In genomic region chr9:70265513-70265912, GRCm38 (mm10) we compare ENCODE assay signal across 26 mouse cellular contexts. TPM values are rescaled to one million over a fixed set of nuclear protein-coding genes. Genes with fewer than 3 reads are reported as not detected.
DNase-seq lines count a peak whose midpoint lies in the region; ATAC-seq and TF ChIP-seq lines count a peak whose summit lies in the region.
"Had no signal": no experiment of that assay in that cellular context is flagged by ENCODE, and none has a peak within 500 bp of the region (broad histone marks: within the 10 kb centered on the region; RNA-seq: fewer than 3 reads in every experiment).

No protein-coding gene starts in this region.

- no peak for TF ChIP-seq EP300 in heart, adult 2 months (IDR thresholded peaks at IDR 0.05; ENCODE audit: insufficient read depth, low read depth, low read length)

- peak overlapping the region; percentile 17 for H3K27ac ChIP-seq in heart, adult 2 months
- H3K27ac ChIP-seq in kidney, embryonic 15.5 days = no peak overlapping the region
- H3K27ac ChIP-seq: embryonic facial prominence, embryonic 13.5 days; forebrain, embryonic 10.5 days; forebrain, embryonic 15.5 days; heart, embryonic 15.5 days; hindbrain, embryonic 13.5 days; left cerebral cortex, adult 2 months; limb, embryonic 12.5 days; liver, embryonic 12.5 days; neural tube, embryonic 13.5 days had no signal

- H3K4me3 ChIP-seq in heart, adult 2 months = no peak overlapping the region
- H3K4me3 ChIP-seq in kidney, embryonic 15.5 days (replicated peaks) = no peak overlapping the region
- no peak overlapping the region for H3K4me3 ChIP-seq in myocyte
- H3K4me3 ChIP-seq: embryonic facial prominence, embryonic 13.5 days; forebrain, embryonic 10.5 days; forebrain, embryonic 15.5 days; heart, embryonic 15.5 days; hindbrain, embryonic 13.5 days; left cerebral cortex, adult 2 months; limb, embryonic 12.5 days; liver, embryonic 12.5 days; neural tube, embryonic 13.5 days had no signal

- H3K9ac ChIP-seq in heart, adult 2 months (ENCODE audit: low read depth, low read length) = no peak overlapping the region
- H3K9ac ChIP-seq in kidney, embryonic 15.5 days = no peak overlapping the region
- H3K9ac ChIP-seq: embryonic facial prominence, embryonic 13.5 days; forebrain, embryonic 15.5 days; heart, embryonic 15.5 days; hindbrain, embryonic 13.5 days; limb, embryonic 12.5 days; liver, embryonic 12.5 days; liver, postnatal 0 days; neural tube, embryonic 13.5 days had no signal

- no peaks in the 10 kb centered on the region for H3K27me3 ChIP-seq in heart, adult 2 months (ENCODE audit: control insufficient read depth, insufficient read depth, low read length)
- H3K27me3 ChIP-seq in kidney, embryonic 15.5 days = no peaks in the 10 kb centered on the region
- H3K27me3 ChIP-seq in myocyte (ENCODE audit: control insufficient read depth, insufficient read depth, insufficient read length) = no peaks in the 10 kb centered on the region
- H3K27me3 ChIP-seq: embryonic facial prominence, embryonic 13.5 days; forebrain, embryonic 15.5 days; heart, embryonic 15.5 days; hindbrain, embryonic 13.5 days; limb, embryonic 12.5 days; neural tube, embryonic 13.5 days had no signal

- no peak for DNase-seq in heart, adult 2 months
- no peak for DNase-seq in heart, postnatal 14 days
- peak; percentile 64 to 71 for DNase-seq in kidney, postnatal 25 days
- no peak for DNase-seq in left cerebral cortex, adult 18-20 months (ENCODE audit: low spot score in 2 of 2)
- DNase-seq: adrenal gland, adult 2 months; adrenal gland, postnatal 36 days; B cell, adult 2 months; cerebellum, adult 8-10 months; heart, postnatal 36 days; liver, postnatal 0 days; lung, postnatal 36 days had no signal

- no peaks in the 10 kb centered on the region for H3K79me2 ChIP-seq in heart, adult 2 months (replicated peaks; ENCODE audit: control insufficient read depth, insufficient read depth, low read length)
- peaks cover 75% of the 10 kb centered on the region for H3K79me2 ChIP-seq in myocyte (ENCODE audit: control insufficient read depth, insufficient read depth)

- H3K4me1 ChIP-seq in heart, adult 2 months (ENCODE audit: control insufficient read depth, insufficient read depth, low read length) = peaks cover 18% of the 10 kb centered on the region
- peaks cover 41% of the 10 kb centered on the region for H3K4me1 ChIP-seq in kidney, embryonic 15.5 days

- no peak for TF ChIP-seq POLR2A in heart, adult 2 months (IDR thresholded peaks at IDR 0.05; ENCODE audit: insufficient read depth, low read depth, low read length)
- TF ChIP-seq POLR2A in myocyte (IDR thresholded peaks at IDR 0.05; ENCODE audit: insufficient read length, low read depth) = no peak

- no peak overlapping the region for H3K4me2 ChIP-seq in kidney, embryonic 15.5 days
- peak overlapping the region; percentile 10 for H3K4me2 ChIP-seq in myocyte (ENCODE audit: low read depth)
- H3K4me2 ChIP-seq: embryonic facial prominence, embryonic 13.5 days; forebrain, embryonic 15.5 days; heart, embryonic 15.5 days; hindbrain, embryonic 13.5 days; limb, embryonic 12.5 days; liver, embryonic 12.5 days; midbrain, embryonic 11.5 days; neural tube, embryonic 13.5 days had no signal

- TF ChIP-seq CTCF in heart, adult 2 months (IDR thresholded peaks at IDR 0.05) = no peak

- no peak for ATAC-seq in kidney, embryonic 15.5 days (replicated peaks; ENCODE audit: low FRiP score)
- ATAC-seq: activated CD4-positive, CD25-positive, alpha-beta regulatory T cell, adult 4 months; forebrain, embryonic 15.5 days; intestine, postnatal 0 days; liver, embryonic 12.5 days; liver, postnatal 0 days; midbrain, embryonic 16.5 days had no signal

- intact Hi-C loops in heart, adult 2 months (cut with DNase I) = no loop called here
- intact Hi-C loops in heart, postnatal 14 days (cut with DNase I) = no loop called here

- no peak overlapping the region for H3ac ChIP-seq in myocyte (ENCODE audit: control insufficient read depth, insufficient read length)

- 65% methylated on average over 5 of the region's 5 CpGs for WGBS in heart, adult 2 months
- WGBS in kidney, embryonic 15.5 days = 84% methylated on average over 5 of the region's 5 CpGs

- peaks cover 4% of the 10 kb centered on the region for H3K36me3 ChIP-seq in heart, adult 2 months (ENCODE audit: control insufficient read depth, insufficient read depth, low read length)
- no peaks in the 10 kb centered on the region for H3K36me3 ChIP-seq in kidney, embryonic 15.5 days
- H3K36me3 ChIP-seq in myocyte (ENCODE audit: control insufficient read depth, insufficient read depth) = no peaks in the 10 kb centered on the region
- H3K36me3 ChIP-seq: embryonic facial prominence, embryonic 13.5 days; forebrain, embryonic 10.5 days; forebrain, embryonic 15.5 days; heart, embryonic 15.5 days; hindbrain, embryonic 13.5 days; limb, embryonic 12.5 days; liver, embryonic 12.5 days; neural tube, embryonic 13.5 days had no signal

- H3K9me3 ChIP-seq in kidney, embryonic 15.5 days (replicated peaks) = no peaks in the 10 kb centered on the region
- H3K9me3 ChIP-seq: embryonic facial prominence, embryonic 13.5 days; forebrain, embryonic 10.5 days; forebrain, embryonic 15.5 days; heart, embryonic 15.5 days; hindbrain, embryonic 13.5 days; limb, embryonic 12.5 days; liver, embryonic 12.5 days; neural tube, embryonic 13.5 days had no signal

TF ChIP-seq in myocyte, 11 proteins besides CTCF, POLR2A, EP300 and RAD21:
- TF ChIP-seq CEBPB (IDR thresholded peaks at IDR 0.05; ENCODE audit: insufficient read depth, poor library complexity, severe bottlenecking) (no peak), MAX (IDR thresholded peaks at IDR 0.05; ENCODE audit: low read depth) (no peak), TCF3 (IDR thresholded peaks at IDR 0.05; ENCODE audit: insufficient read length, low read depth) (no peak), MYOD1 (IDR thresholded peaks at IDR 0.05; ENCODE audit: control insufficient read depth in 1 of 3, insufficient read length in 2 of 3, low read depth in 2 of 3) (no peak), POLR2AphosphoS2 (IDR thresholded peaks at IDR 0.05; ENCODE audit: insufficient read length, low read depth) (no peak), E2F4 (IDR thresholded peaks at IDR 0.05; ENCODE audit: insufficient read depth) (no peak), SRF (IDR thresholded peaks at IDR 0.05; ENCODE audit: control insufficient read depth, insufficient read length, low read depth) (no peak), REST (IDR thresholded peaks at IDR 0.05; ENCODE audit: insufficient read depth, insufficient read length) (no peak), USF1 (IDR thresholded peaks at IDR 0.05; ENCODE audit: low read depth) (no peak), MYOG (IDR thresholded peaks at IDR 0.05; ENCODE audit: control insufficient read depth in 1 of 3, insufficient read depth in 1 of 3, insufficient read length in 2 of 3, low read depth in 2 of 3) (no peak), TCF12 (IDR thresholded peaks at IDR 0.05; ENCODE audit: insufficient read depth, poor library complexity, severe bottlenecking) (no peak)
TF ChIP-seq in myocyte: peak in this region for 0.

RNA-seq across cellular contexts. Expression of gene Myo1e, which starts 58.4 kb away (rescaled TPM):
- total RNA-seq in heart, adult 2 months (2021) = 10 to 100 TPM in 1 of 2 experiments, 1 to 10 TPM in 1; 8.5 to 11.3 TPM
- polyA plus RNA-seq in heart, adult 2 months (2012; rRNA removed) = 3.9 and 5.8 TPM in 2 replicates
- 10 to 100 TPM; 14.6 to 17.6 TPM for total RNA-seq in heart, postnatal 14 days (2021)
- polyA plus RNA-seq in kidney, embryonic 15.5 days (2015; fragmentation: Nextera tagmentation; extraction: Ambion mirVana) = 22.3 and 22.6 TPM in 2 replicates
- polyA plus RNA-seq in myocyte (2012; fragmentation: generic; extraction: Trizol) = 26.5 TPM
- total RNA-seq in left cerebral cortex, adult 18-20 months (2021) = 10 to 100 TPM; 12.7 to 12.8 TPM

Comparison
In these comparisons a context has a peak if more than half of its experiments do, and no peak if none do; other contexts are left out.
1. DNase-seq: peak in kidney, postnatal 25 days (2 of 2); none in heart, adult 2 months (0 of 2), heart, postnatal 14 days (0 of 2) and left cerebral cortex, adult 18-20 months (0 of 2).